Mouse (Mus musculus) bone marrow macrophage, adult 2 months (primary cell): Measurements from ENCODE around the gene Pfkfb1.

Source experiments
- CTCF ChIP-seq: IDR thresholded peaks from 2 replicates; pipeline ENCODE4 v1.5.1; 2012; ENCODE audit warnings: low read depth, mild to moderate bottlenecking, low read length, moderate library complexity
- POLR2A ChIP-seq: IDR thresholded peaks from 2 replicates; pipeline ENCODE4 v1.6.1; 2012; ENCODE audit warnings: mild to moderate bottlenecking, low read depth, low read length, borderline replicate concordance

DNA sequence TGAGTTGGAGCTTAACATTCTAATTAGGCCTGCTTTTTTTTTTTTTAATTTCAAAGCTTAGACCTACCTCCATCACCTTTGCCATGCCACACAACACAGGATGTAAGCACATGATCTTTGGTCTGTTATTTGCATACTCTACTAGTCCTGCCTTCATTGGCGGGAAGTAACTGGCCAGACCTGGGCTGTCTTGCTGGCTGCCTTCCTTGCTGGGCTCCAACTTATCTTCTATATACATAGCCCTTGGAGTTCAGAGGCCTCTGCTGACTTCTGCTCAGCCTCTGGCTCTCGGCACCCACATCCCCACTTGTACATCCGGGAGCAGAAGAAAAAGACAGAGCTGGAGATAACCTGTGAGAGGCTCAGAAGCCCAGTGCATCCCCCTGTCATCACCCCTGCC is 6.1 kb downstream of the Pfkfb1 start:
- TF ChIP-seq CTCF (no peak), POLR2A (no peak)
